8 mouse cellular contexts compared by ENCODE assay signal in genomic region chr7:25316532-25317445, GRCm38 (mm10). TPM values are rescaled to one million over a fixed set of nuclear protein-coding genes. Genes with fewer than 3 reads are reported as not detected.
DNase-seq lines count a peak whose midpoint lies in the region; ATAC-seq lines count a peak whose summit lies in the region.

Gene Megf8 (plus strand): TSS chr7:25317164.

- peak within 1 kb of the TSS; percentile 73 for H3K27ac ChIP-seq in hindbrain, embryonic 11.5 days (ENCODE audit: low read depth, low read length)

- peak within 1 kb of the TSS; percentile 63 for H3K4me3 ChIP-seq in hindbrain, embryonic 11.5 days (ENCODE audit: low read depth, low read length)

- peak; percentile 99 for ATAC-seq in hindbrain, embryonic 11.5 days (ENCODE audit: low FRiP score)

- H3K9ac ChIP-seq in hindbrain, embryonic 11.5 days (ENCODE audit: low read depth, low read length): peak within 1 kb of the TSS; percentile 79

- H3K36me3 ChIP-seq in hindbrain, embryonic 11.5 days (ENCODE audit: control insufficient read depth, insufficient read depth, low read length): no peaks in the 10 kb centered on the region

- no peaks in the 10 kb centered on the region for H3K9me3 ChIP-seq in hindbrain, embryonic 11.5 days (ENCODE audit: control insufficient read depth, low read length)

- H3K27me3 ChIP-seq in hindbrain, embryonic 11.5 days (ENCODE audit: control insufficient read depth, insufficient read depth, low read length): peaks cover 33% of the 10 kb centered on the region

- peaks cover 10% of the 10 kb centered on the region for H3K4me1 ChIP-seq in hindbrain, embryonic 11.5 days (replicated peaks; ENCODE audit: control insufficient read depth, insufficient read depth, low read length)

- WGBS in hindbrain, embryonic 11.5 days: 1% methylated on average over 51 of the region's 52 CpGs

- H3K4me2 ChIP-seq in hindbrain, embryonic 11.5 days (replicated peaks; ENCODE audit: low read depth, low read length): peak within 1 kb of the TSS; percentile 81

- DNase-seq in Muller cell, postnatal 12 days (ENCODE audit: inconsistent ontology term): peak; percentile 98
- DNase-seq in cerebellum, adult 9-11 months: peak; percentile 99
- peak; percentile 97 to 100 for DNase-seq in frontal cortex, adult 2 months (ENCODE audit: extremely low spot score in 1 of 2, low spot score in 1 of 2)
- DNase-seq in hindbrain, embryonic 11.5 days (ENCODE audit: low spot score): peak; percentile 98
- peak; percentile 96 for DNase-seq in layer of hippocampus, postnatal 10 days (ENCODE audit: low spot score in 2 of 2)
- peak; percentile 99 for DNase-seq in lung, postnatal 10 days
- DNase-seq in ovary, postnatal 36 days (ENCODE audit: low spot score): peak; percentile 92
- peak; percentile 92 for DNase-seq in thymus, postnatal 25 days

RNA-seq across cellular contexts. Expression of gene Megf8, which starts in this region (rescaled TPM):
- 65.2 and 67.0 TPM in 2 replicates for polyA plus RNA-seq in frontal cortex, adult 2 months (2012; rRNA removed)
- polyA plus RNA-seq in hindbrain, embryonic 11.5 days (2014; fragmentation: Nextera tagmentation; extraction: Ambion mirVana): 10.9 and 11.3 TPM in 2 replicates
- total RNA-seq in layer of hippocampus, postnatal 10 days (2021): 10 to 100 TPM; 79.7 to 87.1 TPM

Comparison
In these comparisons a context has a peak if more than half of its experiments do, and no peak if none do; other contexts are left out.
1. Peak in every context shown above with its lines: DNase-seq, ATAC-seq, H3K4me3 ChIP-seq and H3K27ac ChIP-seq.